ENCODE assay signal across 8 mouse cellular contexts in genomic region chr19:46600371-46600770, GRCm38 (mm10). TPM values are rescaled to one million over a fixed set of nuclear protein-coding genes. Genes with fewer than 3 reads are reported as not detected.
DNase-seq lines count a peak whose midpoint lies in the region; ATAC-seq and TF ChIP-seq lines count a peak whose summit lies in the region.

No protein-coding gene starts in this region.

- DNase-seq in heart, postnatal 14 days: no peak
- DNase-seq in Muller cell, postnatal 12 days (ENCODE audit: inconsistent ontology term): peak; percentile 22
- DNase-seq in forebrain, postnatal 0 days: no peak
- DNase-seq in liver, postnatal 0 days: peak; percentile 75
- no peak for DNase-seq in frontal cortex, postnatal 14 days (ENCODE audit: low spot score in 2 of 2)
- DNase-seq in left cerebral cortex, postnatal 10 days (ENCODE audit: extremely low spot score in 1 of 2, low spot score in 2 of 2): no peak
- no peak for DNase-seq in retina, embryonic 14.5 days (ENCODE audit: low spot score)

- peak overlapping the region; percentile 94 for H3K4me3 ChIP-seq in heart, embryonic 12.5 days
- peak overlapping the region; percentile 89; the same call in 1 of the 2 replicates for H3K4me3 ChIP-seq in forebrain, postnatal 0 days (ENCODE audit: low read depth, low read length)
- peak overlapping the region; percentile 99 for H3K4me3 ChIP-seq in liver, postnatal 0 days (ENCODE audit: low read depth, low read length)

- 65% methylated on average over 4 of the region's 4 CpGs for WGBS in heart, embryonic 12.5 days
- WGBS in forebrain, postnatal 0 days: 82% methylated on average over 4 of the region's 4 CpGs
- WGBS in liver, postnatal 0 days (ENCODE audit: insufficient replicate concordance): 40% methylated on average over 4 of the region's 4 CpGs

- H3K9me3 ChIP-seq in heart, embryonic 12.5 days (replicated peaks): no peaks in the 10 kb centered on the region
- no peaks in the 10 kb centered on the region for H3K9me3 ChIP-seq in forebrain, postnatal 0 days (ENCODE audit: low read length)
- no peaks in the 10 kb centered on the region for H3K9me3 ChIP-seq in liver, postnatal 0 days (ENCODE audit: low read length)

- H3K4me2 ChIP-seq in heart, embryonic 12.5 days: peak overlapping the region; percentile 97
- peak overlapping the region; percentile 83; the same call in 1 of the 2 replicates for H3K4me2 ChIP-seq in forebrain, postnatal 0 days (ENCODE audit: low read depth)
- H3K4me2 ChIP-seq in liver, postnatal 0 days (ENCODE audit: low read depth, low read length): peak overlapping the region; percentile 89

- intact Hi-C loops in heart, postnatal 14 days (cut with DNase I): no loop called here
- intact Hi-C loops in left cerebral cortex, postnatal 10 days (cut with DNase I): loop anchor here (5.0 kb wide), 1 partner anchor 42 kb away; no protein-coding TSS in a partner anchor

- peaks cover 15% of the 10 kb centered on the region for H3K36me3 ChIP-seq in heart, embryonic 12.5 days
- H3K36me3 ChIP-seq in forebrain, postnatal 0 days (ENCODE audit: insufficient read depth): peaks cover 8% of the 10 kb centered on the region; the same call in 1 of the 2 replicates
- peaks cover 18% of the 10 kb centered on the region for H3K36me3 ChIP-seq in liver, postnatal 0 days (replicated peaks; ENCODE audit: insufficient read depth, low read length)

- H3K4me1 ChIP-seq in heart, embryonic 12.5 days (replicated peaks): peaks cover 31% of the 10 kb centered on the region
- H3K4me1 ChIP-seq in forebrain, postnatal 0 days (ENCODE audit: insufficient read depth): peaks cover 9% of the 10 kb centered on the region; the same call in 1 of the 2 replicates
- peaks cover 23% of the 10 kb centered on the region for H3K4me1 ChIP-seq in liver, postnatal 0 days (ENCODE audit: insufficient read depth)

- TF ChIP-seq CTCF in forebrain, postnatal 0 days (IDR thresholded peaks at IDR 0.05; ENCODE audit: low read depth): no peak
- no peak for TF ChIP-seq CTCF in liver, postnatal 0 days (IDR thresholded peaks at IDR 0.05; ENCODE audit: low read depth)

- no peak overlapping the region for H3K27ac ChIP-seq in heart, embryonic 12.5 days (ENCODE audit: poor library complexity, severe bottlenecking)
- H3K27ac ChIP-seq in forebrain, postnatal 0 days (ENCODE audit: low read depth, low read length): no peak overlapping the region
- peak overlapping the region; percentile 99 for H3K27ac ChIP-seq in liver, postnatal 0 days (ENCODE audit: low read depth)

- TF ChIP-seq EP300 in liver, postnatal 0 days (IDR thresholded peaks at IDR 0.05; ENCODE audit: low read depth): peak; percentile 66; the same call in 1 of the 2 replicates

- no peak for ATAC-seq in heart, embryonic 12.5 days (ENCODE audit: insufficient number of reproducible peaks, low FRiP score)
- no peak for ATAC-seq in forebrain, postnatal 0 days
- peak; percentile 22 for ATAC-seq in liver, postnatal 0 days

- no peaks in the 10 kb centered on the region for H3K27me3 ChIP-seq in heart, embryonic 12.5 days (replicated peaks)
- no peaks in the 10 kb centered on the region for H3K27me3 ChIP-seq in forebrain, postnatal 0 days (ENCODE audit: insufficient read depth, low read length)
- no peaks in the 10 kb centered on the region for H3K27me3 ChIP-seq in liver, postnatal 0 days (ENCODE audit: insufficient read depth, low read length)

- H3K9ac ChIP-seq in heart, embryonic 12.5 days: peak overlapping the region; percentile 90; the same call in 1 of the 2 replicates
- peak overlapping the region; percentile 79; the same call in 1 of the 2 replicates for H3K9ac ChIP-seq in forebrain, postnatal 0 days
- peak overlapping the region; percentile 98 for H3K9ac ChIP-seq in liver, postnatal 0 days (replicated peaks)

RNA-seq across cellular contexts. Expression of gene Wbp1l, which starts 1.5 kb away (rescaled TPM):
- 53.4 and 55.6 TPM in 2 replicates for polyA plus RNA-seq in heart, embryonic 12.5 days (2016; fragmentation: Nextera tagmentation; extraction: Ambion mirVana)
- 10 to 100 TPM; 60.3 to 68.7 TPM for total RNA-seq in heart, postnatal 14 days (2021)
- 32.6 and 37.0 TPM in 2 replicates for total RNA-seq in forebrain, postnatal 0 days (2014; rRNA removed)
- polyA plus RNA-seq in forebrain, postnatal 0 days (2015; fragmentation: Nextera tagmentation; extraction: Ambion mirVana): 16.4 and 25.4 TPM in 2 replicates
- polyA plus RNA-seq in liver, postnatal 0 days (2015; fragmentation: Nextera tagmentation; extraction: Ambion mirVana): 40.4 and 48.8 TPM in 2 replicates
- total RNA-seq in left cerebral cortex, postnatal 10 days (2021): 10 to 100 TPM; 35.2 to 41.7 TPM

RNA-seq across cellular contexts. Expression of gene Sfxn2, which starts 27.2 kb away (rescaled TPM):
- polyA plus RNA-seq in heart, embryonic 12.5 days (2016; fragmentation: Nextera tagmentation; extraction: Ambion mirVana): 8.1 and 8.9 TPM in 2 replicates
- 1 to 10 TPM; 4.1 to 5.3 TPM for total RNA-seq in heart, postnatal 14 days (2021)
- total RNA-seq in forebrain, postnatal 0 days (2014; rRNA removed): 8.0 and 12.6 TPM in 2 replicates
- 8.2 and 10.6 TPM in 2 replicates for polyA plus RNA-seq in forebrain, postnatal 0 days (2015; fragmentation: Nextera tagmentation; extraction: Ambion mirVana)
- 63.0 and 63.4 TPM in 2 replicates for polyA plus RNA-seq in liver, postnatal 0 days (2015; fragmentation: Nextera tagmentation; extraction: Ambion mirVana)
- total RNA-seq in left cerebral cortex, postnatal 10 days (2021): 1 to 10 TPM; 7.8 to 8.1 TPM

RNA-seq across cellular contexts. Expression of gene Arl3, which starts 27.4 kb away (rescaled TPM):
- 88.2 and 94.4 TPM in 2 replicates for polyA plus RNA-seq in heart, embryonic 12.5 days (2016; fragmentation: Nextera tagmentation; extraction: Ambion mirVana)
- total RNA-seq in heart, postnatal 14 days (2021): 10 to 100 TPM; 29.7 to 30.0 TPM
- 98.1 and 138 TPM in 2 replicates for total RNA-seq in forebrain, postnatal 0 days (2014; rRNA removed)
- polyA plus RNA-seq in forebrain, postnatal 0 days (2015; fragmentation: Nextera tagmentation; extraction: Ambion mirVana): 184 and 202 TPM in 2 replicates
- polyA plus RNA-seq in liver, postnatal 0 days (2015; fragmentation: Nextera tagmentation; extraction: Ambion mirVana): 17.0 and 17.1 TPM in 2 replicates
- total RNA-seq in left cerebral cortex, postnatal 10 days (2021): 100 to 1,000 TPM; 103 to 104 TPM

Comparison
In these comparisons a context has a peak if more than half of its experiments do, and no peak if none do; other contexts are left out.
1. DNase-seq: peak in Muller cell, postnatal 12 days (single experiment) and liver, postnatal 0 days (single experiment); none in heart, postnatal 14 days (0 of 2), forebrain, postnatal 0 days (single experiment), frontal cortex, postnatal 14 days (0 of 2), left cerebral cortex, postnatal 10 days (0 of 2) and retina, embryonic 14.5 days (single experiment).
2. Peak in every context shown above with its lines, with median percentiles within 50 percentile points of each other: H3K4me2 ChIP-seq, H3K4me3 ChIP-seq and H3K9ac ChIP-seq.